Mouse (Mus musculus) intestine, embryonic 15.5 days (tissue): ENCODE measurements around the gene Zfp566. TPM values are rescaled to one million over a fixed set of nuclear protein-coding genes. Genes with fewer than 3 reads are reported as not detected.

ENCODE experiments used
- ATAC-seq: fragments of 200-750 bp; cut with Nextera tagmentation; 2 replicates; pipeline ENCODE4 v1.8.0; 2017; ENCODE audit warnings: moderate TSS enrichment, moderate library complexity
- H3K27ac ChIP-seq: fragments of 300-500 bp; sonication (generic); 2 replicates; pipeline ENCODE4 v1.5.1; 2015; ENCODE audit warnings: mild to moderate bottlenecking, inconsistent platforms
- H3K27me3 ChIP-seq: fragments of 300-500 bp; sonication (generic); replicated peaks from 2 replicates; pipeline ENCODE4 v1.6.1; 2015; ENCODE audit warnings: inconsistent platforms
- H3K36me3 ChIP-seq: fragments of 300-500 bp; sonication (generic); 2 replicates; pipeline ENCODE4 v1.6.1; 2015; ENCODE audit warnings: inconsistent platforms
- H3K4me1 ChIP-seq: fragments of 300-500 bp; sonication (generic); replicated peaks from 2 replicates; pipeline ENCODE4 v1.6.1; 2015; ENCODE audit warnings: inconsistent platforms
- H3K4me2 ChIP-seq: fragments of 300-500 bp; sonication (generic); replicated peaks from 2 replicates; pipeline ENCODE4 v1.6.1; 2015; ENCODE audit warnings: mild to moderate bottlenecking, inconsistent platforms
- H3K4me3 ChIP-seq: fragments of 300-500 bp; sonication (generic); replicated peaks from 2 replicates; pipeline ENCODE4 v1.5.1; 2015; ENCODE audit warnings: inconsistent platforms
- H3K9ac ChIP-seq: fragments of 300-500 bp; sonication (generic); 2 replicates; pipeline ENCODE4 v1.6.1; 2015; ENCODE audit warnings: inconsistent platforms
- H3K9me3 ChIP-seq: fragments of 300-500 bp; sonication (generic); 2 replicates; pipeline ENCODE4 v1.6.1; 2016; ENCODE audit warnings: inconsistent platforms
- WGBS: fragments of 180-500 bp; shearing (Covaris S2); methylation state at CpG from one replicate; pipeline ENCODE4 v1.1.7; 2015; 5-methylcytosine and 5-hydroxymethylcytosine counted together
- polyA plus RNA-seq: library from polyadenylated mRNA; unstranded; fragments of >200 nt; fragmentation: Nextera tagmentation; extraction: Ambion mirVana; gene quantifications from 2 replicates; pipeline ENCODE4 v1.2.1, GENCODE M21; 2015

Gene Zfp566
- polyA plus RNA-seq, 1 experiment from 2014 or later = 6.1 TPM

DNA sequence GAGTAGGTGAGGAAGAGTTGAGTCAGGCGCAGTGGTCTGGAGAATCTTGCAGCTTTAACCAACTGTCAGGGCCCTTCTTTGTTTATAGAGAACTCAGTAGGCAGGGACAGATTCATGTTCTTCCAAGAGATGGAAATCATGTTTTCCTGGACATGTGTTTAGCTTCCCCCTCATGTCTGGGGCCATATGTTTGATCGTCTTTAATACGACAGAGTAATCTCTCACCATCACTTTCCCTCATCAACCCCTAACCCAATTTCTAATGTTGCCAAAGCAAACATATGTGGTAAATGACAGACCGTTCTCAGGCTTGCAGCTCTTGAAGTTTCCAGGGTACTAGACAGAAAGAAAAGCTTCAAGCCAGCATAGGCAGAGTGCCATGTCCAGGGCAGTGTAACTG, 42.2 kb downstream of the Zfp566 start:
- no peak for ATAC-seq
- 83% methylated on average over 4 of the region's 4 CpGs for WGBS
- no peak overlapping the region for H3K4me2 ChIP-seq
- no peak overlapping the region for H3K9ac ChIP-seq
- no peak overlapping the region for H3K27ac ChIP-seq
- H3K9me3 ChIP-seq = no peaks in the 10 kb centered on the region
- H3K4me1 ChIP-seq = peaks cover 8% of the 10 kb centered on the region; the same call in 1 of the 2 replicates
- H3K4me3 ChIP-seq = no peak overlapping the region
- no peaks in the 10 kb centered on the region for H3K36me3 ChIP-seq
- no peaks in the 10 kb centered on the region for H3K27me3 ChIP-seq

DNA sequence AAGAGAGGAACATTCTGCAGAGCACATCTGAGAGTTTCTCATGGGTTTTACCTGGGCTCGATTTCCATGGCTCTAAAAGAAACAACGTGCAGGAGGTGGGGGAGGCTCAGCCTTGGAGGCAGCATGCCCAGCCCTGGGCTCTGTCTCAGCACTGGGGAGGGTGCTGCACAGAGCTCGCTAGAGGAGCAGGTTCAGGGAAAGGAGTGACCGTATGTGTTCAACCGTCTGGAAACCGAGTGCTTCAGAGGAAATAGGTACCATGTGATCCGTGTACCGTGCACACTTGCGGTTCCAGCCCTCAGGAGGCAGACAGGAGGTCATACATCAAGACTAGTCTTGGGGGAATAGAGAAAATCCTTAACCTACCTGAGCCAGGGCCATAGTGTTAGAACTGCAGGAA, 46.0 kb downstream of the Zfp566 start:
- no peaks in the 10 kb centered on the region for H3K27me3 ChIP-seq
- H3K36me3 ChIP-seq = no peaks in the 10 kb centered on the region
- H3K4me2 ChIP-seq = no peak overlapping the region
- H3K27ac ChIP-seq = no peak overlapping the region
- 54% methylated on average over 9 of the region's 9 CpGs for WGBS
- H3K9ac ChIP-seq = no peak overlapping the region
- H3K9me3 ChIP-seq = no peaks in the 10 kb centered on the region
- ATAC-seq = no peak
- no peaks in the 10 kb centered on the region for H3K4me1 ChIP-seq
- H3K4me3 ChIP-seq = no peak overlapping the region

DNA sequence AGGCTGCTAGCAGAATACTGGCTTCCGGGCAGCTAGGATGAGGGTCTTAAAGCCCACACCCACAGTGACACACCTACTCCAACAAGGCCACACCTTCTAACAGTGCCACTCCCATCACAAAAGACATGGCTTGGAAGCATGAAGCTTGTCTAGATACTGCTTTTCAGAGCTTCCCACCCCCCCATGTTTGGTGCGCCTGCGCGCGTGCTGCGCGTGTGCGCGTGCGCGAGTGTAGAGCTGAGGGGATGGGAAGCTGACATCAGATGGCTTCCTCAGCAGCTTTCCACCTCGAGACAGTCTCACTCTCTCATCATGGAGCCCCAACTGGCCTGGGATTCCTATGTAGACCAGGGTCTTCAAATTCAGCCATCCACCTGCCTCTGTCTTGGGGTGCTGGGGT, 56.0 kb downstream of the Zfp566 start:
- H3K27ac ChIP-seq = no peak overlapping the region
- H3K36me3 ChIP-seq = no peaks in the 10 kb centered on the region
- no peak overlapping the region for H3K4me3 ChIP-seq
- no peaks in the 10 kb centered on the region for H3K9me3 ChIP-seq
- 93% methylated on average over 12 of the region's 12 CpGs for WGBS
- no peak for ATAC-seq
- no peak overlapping the region for H3K4me2 ChIP-seq
- H3K4me1 ChIP-seq = no peaks in the 10 kb centered on the region
- H3K27me3 ChIP-seq = no peaks in the 10 kb centered on the region
- no peak overlapping the region for H3K9ac ChIP-seq

DNA sequence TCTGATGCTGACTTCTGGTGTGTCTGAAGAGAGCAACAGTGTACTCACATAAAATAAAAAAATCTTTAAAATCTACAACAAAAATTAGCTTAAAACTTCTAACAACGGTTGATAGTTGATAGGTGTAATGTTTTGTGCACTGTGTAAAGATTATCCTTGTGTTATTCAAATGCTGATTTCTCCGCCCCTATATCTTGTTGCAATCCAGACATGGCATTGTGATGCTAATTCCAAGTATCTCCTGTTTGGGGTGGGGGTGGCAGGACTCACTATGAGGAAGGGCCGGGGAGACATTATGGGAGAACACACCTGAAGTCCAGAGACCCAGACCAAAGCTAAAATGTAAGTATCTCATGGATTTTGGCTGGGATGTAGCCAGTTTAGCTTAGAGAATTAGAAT, 58.9 kb downstream of the Zfp566 start:
- Histone ChIP-seq H3K27ac (no peak overlapping the region), H3K4me1 (no peaks in the 10 kb centered on the region), H3K4me2 (no peak overlapping the region), H3K36me3 (peaks cover 4% of the 10 kb centered on the region; the same call in 1 of the 2 replicates), H3K9ac (no peak overlapping the region), H3K27me3 (no peaks in the 10 kb centered on the region), H3K4me3 (no peak overlapping the region), H3K9me3 (no peaks in the 10 kb centered on the region)
- ATAC-seq = no peak
- 90% methylated on average over 3 of the region's 3 CpGs for WGBS

DNA sequence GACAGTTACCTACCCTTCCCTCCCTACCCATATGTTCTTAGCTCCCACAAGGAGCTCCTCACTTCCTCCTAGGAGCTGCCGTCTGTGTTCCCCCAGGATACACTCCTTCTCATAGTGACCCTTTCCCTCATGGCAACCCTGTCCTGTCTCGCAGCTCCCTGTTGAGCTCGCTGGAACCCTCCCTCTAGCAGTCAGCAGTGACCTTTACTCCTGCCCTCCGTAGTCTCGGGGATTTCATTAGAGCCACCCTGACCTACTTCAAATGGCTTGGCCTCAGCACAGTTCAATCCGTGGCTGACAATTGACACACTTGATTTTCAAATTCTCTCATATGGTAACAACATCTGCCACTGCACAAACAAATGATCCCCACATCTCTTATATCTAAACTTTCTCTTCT, 59.6 kb downstream of the Zfp566 start:
- no peak for ATAC-seq
- Histone ChIP-seq H3K27ac (no peak overlapping the region), H3K9me3 (no peaks in the 10 kb centered on the region), H3K9ac (no peak overlapping the region), H3K4me3 (no peak overlapping the region), H3K27me3 (no peaks in the 10 kb centered on the region), H3K4me1 (no peaks in the 10 kb centered on the region), H3K4me2 (no peak overlapping the region), H3K36me3 (peaks cover 9% of the 10 kb centered on the region; the same call in 1 of the 2 replicates)
- WGBS = 33% methylated on average over 6 of the region's 6 CpGs

DNA sequence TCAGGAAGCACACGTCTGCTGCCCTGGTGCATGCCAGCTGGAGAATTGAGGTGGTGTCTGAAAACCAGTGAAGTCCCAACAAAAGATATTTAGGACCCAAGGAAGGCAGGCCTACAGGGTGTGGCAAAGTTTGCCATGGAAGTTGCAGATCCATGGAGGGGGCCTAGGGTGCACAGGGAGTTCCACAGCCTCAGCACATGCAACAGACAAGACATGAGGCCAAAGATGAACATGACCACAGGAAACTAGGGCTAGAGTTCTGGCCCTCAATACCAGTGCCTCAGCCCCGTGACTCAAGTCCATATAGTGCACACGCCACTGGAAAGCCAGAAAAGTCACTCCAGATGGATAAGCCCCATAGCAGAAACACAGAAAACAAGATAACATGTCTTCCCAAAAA, 61.8 kb downstream of the Zfp566 start:
- no peak for ATAC-seq
- Histone ChIP-seq H3K9ac (no peak overlapping the region), H3K27me3 (no peaks in the 10 kb centered on the region), H3K36me3 (peaks cover 19% of the 10 kb centered on the region; the same call in 1 of the 2 replicates), H3K4me3 (no peak overlapping the region), H3K4me2 (no peak overlapping the region), H3K9me3 (no peaks in the 10 kb centered on the region), H3K27ac (no peak overlapping the region), H3K4me1 (no peaks in the 10 kb centered on the region)
- WGBS = 89% methylated on average over 3 of the region's 3 CpGs

Other genes with a start within 250 kb of the Zfp566 start
- gene Zfp940, start 236.9 kb downstream of the Zfp566 start, polyA plus RNA-seq = 3.3 and 4.0 TPM in 2 replicates
- gene Zfp420, start 230.5 kb downstream of the Zfp566 start, polyA plus RNA-seq = 4.6 and 5.5 TPM in 2 replicates
- 7.3 and 7.4 TPM in 2 replicates for gene Zfp27, start 184.0 kb downstream of the Zfp566 start, polyA plus RNA-seq
- gene Zfp383, start 182.3 kb downstream of the Zfp566 start, polyA plus RNA-seq = 2.6 and 3.6 TPM in 2 replicates
- 6.6 and 7.8 TPM in 2 replicates for gene Zfp74, start 136.4 kb downstream of the Zfp566 start, polyA plus RNA-seq
- 15.1 and 15.5 TPM in 2 replicates for gene Zfp568, start 106.6 kb downstream of the Zfp566 start, polyA plus RNA-seq
- gene Zfp14, start 39.1 kb downstream of the Zfp566 start, polyA plus RNA-seq = 2.7 and 2.9 TPM in 2 replicates
- gene Zfp82, start 17.6 kb downstream of the Zfp566 start, polyA plus RNA-seq = 3.9 and 4.5 TPM in 2 replicates
- gene Gm26920, start 117 bp downstream of the Zfp566 start, polyA plus RNA-seq = 1.2 and 1.5 TPM in 2 replicates
- gene Zfp260, start 4.2 kb upstream of the Zfp566 start, polyA plus RNA-seq = 71.0 and 82.3 TPM in 2 replicates
- 6.7 and 8.3 TPM in 2 replicates for gene Zfp382, start 31.4 kb upstream of the Zfp566 start, polyA plus RNA-seq
- 12.2 and 13.6 TPM in 2 replicates for gene Zfp146, start 79.2 kb upstream of the Zfp566 start, polyA plus RNA-seq
- gene Cox7a1, start 93.6 kb upstream of the Zfp566 start, polyA plus RNA-seq = 30.7 and 34.3 TPM in 2 replicates
- 83.7 and 101 TPM in 2 replicates for gene Capns1, start 108.3 kb upstream of the Zfp566 start, polyA plus RNA-seq
- gene Polr2i, start 141.4 kb upstream of the Zfp566 start, polyA plus RNA-seq = 115 and 116 TPM in 2 replicates
- gene Tbcb, start 141.7 kb upstream of the Zfp566 start, polyA plus RNA-seq = 136 and 148 TPM in 2 replicates
- gene Ovol3, start 145.2 kb upstream of the Zfp566 start, polyA plus RNA-seq = not detected in 2 replicates
- gene Thap8, start 189.6 kb upstream of the Zfp566 start, polyA plus RNA-seq = 0.34 and 0.56 TPM in 2 replicates
- gene Wdr62, start 189.9 kb upstream of the Zfp566 start, polyA plus RNA-seq = 6.6 and 8.4 TPM in 2 replicates
- gene Clip3, start 201.2 kb upstream of the Zfp566 start, polyA plus RNA-seq = 22.6 and 23.4 TPM in 2 replicates
- 63.9 and 68.5 TPM in 2 replicates for gene Alkbh6, start 218.2 kb upstream of the Zfp566 start, polyA plus RNA-seq
- 47.7 and 65.3 TPM in 2 replicates for gene Syne4, start 224.3 kb upstream of the Zfp566 start, polyA plus RNA-seq
- gene E130208F15Rik, start 231.2 kb upstream of the Zfp566 start, polyA plus RNA-seq = 1.8 TPM in 1 of 2 replicates, not detected in the other
- gene Sdhaf1, start 233.4 kb upstream of the Zfp566 start, polyA plus RNA-seq = 15.5 and 18.0 TPM in 2 replicates